Mouse (Mus musculus) heart, postnatal 0 days (tissue): ENCODE measurements around the gene Rnf44. TPM values are rescaled to one million over a fixed set of nuclear protein-coding genes. Genes with fewer than 3 reads are reported as not detected.

Experiments
- ATAC-seq: fragments of 200-750 bp; cut with Nextera tagmentation; 2 replicates; pipeline ENCODE4 v1.8.0; 2017; ENCODE audit warnings: low read depth, moderate number of reproducible peaks, moderate library complexity; ENCODE audit not compliant: insufficient read depth
- DNase-seq: peaks from one replicate; pipeline ENCODE4 v3.0.0-alpha.2; 2016; ENCODE audit warnings: low spot score
- H3K27ac ChIP-seq: fragments of 300-500 bp; sonication (generic); 2 replicates; pipeline ENCODE4 v1.5.1; 2014; ENCODE audit warnings: low read depth, mild to moderate bottlenecking
- H3K27me3 ChIP-seq: fragments of 300-500 bp; sonication (generic); 2 replicates; pipeline ENCODE4 v1.6.1; 2014; ENCODE audit warnings: low read length, mixed read lengths; ENCODE audit not compliant: control insufficient read depth, insufficient read depth
- H3K36me3 ChIP-seq: fragments of 300-500 bp; sonication (generic); replicated peaks from 2 replicates; pipeline ENCODE4 v1.6.1; 2014; ENCODE audit warnings: low read length, mixed read lengths; ENCODE audit not compliant: control insufficient read depth, insufficient read depth
- H3K4me1 ChIP-seq: fragments of 300-500 bp; sonication (generic); 2 replicates; pipeline ENCODE4 v1.6.1; 2014; ENCODE audit warnings: antibody characterized with exemption; ENCODE audit not compliant: control insufficient read depth, insufficient read depth
- H3K4me2 ChIP-seq: fragments of 300-500 bp; sonication (generic); 2 replicates; pipeline ENCODE4 v1.6.1; 2014; ENCODE audit warnings: low read depth, mild to moderate bottlenecking, low read length, moderate library complexity
- H3K4me3 ChIP-seq: fragments of 300-500 bp; sonication (generic); 2 replicates; pipeline ENCODE4 v1.5.1; 2014; ENCODE audit warnings: low read depth, low read length
- H3K9ac ChIP-seq: fragments of 300-500 bp; sonication (generic); replicated peaks from 2 replicates; pipeline ENCODE4 v1.6.1; 2014; ENCODE audit warnings: low read depth, low read length, mixed read lengths
- H3K9me3 ChIP-seq: fragments of 300-500 bp; sonication (generic); replicated peaks from 2 replicates; pipeline ENCODE4 v1.6.1; 2016; ENCODE audit warnings: low read length; ENCODE audit not compliant: control insufficient read depth
- CTCF ChIP-seq: IDR thresholded peaks from 2 replicates; pipeline ENCODE4 v1.5.1; 2016; ENCODE audit warnings: antibody characterized with exemption, control low read depth, low read depth
- EP300 ChIP-seq: IDR thresholded peaks from 2 replicates; pipeline ENCODE4 v1.6.1; 2016; ENCODE audit warnings: antibody characterized with exemption, low read depth
- WGBS: fragments of 180-500 bp; shearing (Covaris S2); extraction: QIAGEN DNeasy Blood & Tissue Kit; methylation state at CpG from one replicate; pipeline ENCODE4 v1.1.7; 2014; 5-methylcytosine and 5-hydroxymethylcytosine counted together
- polyA plus RNA-seq: library from polyadenylated mRNA; unstranded; fragments of >200 nt; fragmentation: Nextera tagmentation; extraction: Ambion mirVana; gene quantifications from 2 replicates; pipeline ENCODE4 v1.2.1, GENCODE M21; 2015
- total RNA-seq: library from RNA; depleted of rRNA; stranded (reverse); fragments of >200 nt; gene quantifications from 2 replicates; pipeline ENCODE4 v1.2.3, GENCODE M21; 2014; ENCODE audit warnings: low replicate concordance; rRNA removed

The Rnf44 gene
- total RNA-seq (40.1 and 55.1 TPM in 2 replicates), polyA plus RNA-seq (28.3 and 30.8 TPM in 2 replicates)

GRCm38 (mm10) chr13:54693558-54694347 lies at the start of gene Rnf44:
Gene Rnf44, minus strand, starts transcription at chr13:54693907.
- peak; percentile 97 for TF ChIP-seq EP300
- no peak for TF ChIP-seq CTCF
- H3K9me3 ChIP-seq, result no peaks in the 10 kb centered on the region
- under 1% methylated on average over 76 of the region's 92 CpGs for WGBS
- peak within 1 kb of the TSS; percentile 74 for H3K4me3 ChIP-seq
- peak within 1 kb of the TSS; percentile 95 for H3K27ac ChIP-seq
- ATAC-seq (peak; percentile 98), DNase-seq (peak; percentile 99)
- peak within 1 kb of the TSS; percentile 85 for H3K9ac ChIP-seq
- no peaks in the 10 kb centered on the region for H3K36me3 ChIP-seq
- H3K4me2 ChIP-seq, result peak within 1 kb of the TSS; percentile 82
- H3K4me1 ChIP-seq, result peaks cover 21% of the 10 kb centered on the region
- no peaks in the 10 kb centered on the region for H3K27me3 ChIP-seq

GRCm38 (mm10) chr13:54738213-54738601 lies 44.5 kb upstream of the Rnf44 start:
- WGBS, result 3% methylated on average over 15 of the region's 34 CpGs
- no peak for TF ChIP-seq EP300
- no peak for TF ChIP-seq CTCF
- no peaks in the 10 kb centered on the region for H3K9me3 ChIP-seq
- no peaks in the 10 kb centered on the region for H3K36me3 ChIP-seq
- peak overlapping the region; percentile 38; the same call in 1 of the 2 replicates for H3K4me3 ChIP-seq
- no peak overlapping the region for H3K27ac ChIP-seq
- no peak overlapping the region for H3K9ac ChIP-seq
- peaks cover 58% of the 10 kb centered on the region for H3K27me3 ChIP-seq
- peak overlapping the region; percentile 53 for H3K4me2 ChIP-seq
- ATAC-seq, result no peak
- DNase-seq, result no peak
- no peaks in the 10 kb centered on the region for H3K4me1 ChIP-seq

GRCm38 (mm10) chr13:54737488-54738212 lies 43.9 kb upstream of the Rnf44 start:
- peak overlapping the region; percentile 53 for H3K4me2 ChIP-seq
- 1% methylated on average over 51 of the region's 87 CpGs for WGBS
- H3K27me3 ChIP-seq, result peaks cover 58% of the 10 kb centered on the region
- no peak overlapping the region for H3K9ac ChIP-seq
- H3K9me3 ChIP-seq, result no peaks in the 10 kb centered on the region
- TF ChIP-seq CTCF (no peak), EP300 (no peak)
- no peak overlapping the region for H3K27ac ChIP-seq
- ATAC-seq (peak; percentile 53; the same call in 1 of the 2 replicates), DNase-seq (no peak)
- no peaks in the 10 kb centered on the region for H3K36me3 ChIP-seq
- no peaks in the 10 kb centered on the region for H3K4me1 ChIP-seq
- H3K4me3 ChIP-seq, result peak overlapping the region; percentile 38

GRCm38 (mm10) chr13:54736931-54737330 lies 43.2 kb upstream of the Rnf44 start:
- 11% methylated on average over 3 of the region's 3 CpGs for WGBS
- TF ChIP-seq EP300, result no peak
- TF ChIP-seq CTCF, result no peak
- DNase-seq (no peak), ATAC-seq (no peak)
- Histone ChIP-seq H3K9ac (no peak overlapping the region), H3K4me1 (no peaks in the 10 kb centered on the region), H3K36me3 (no peaks in the 10 kb centered on the region), H3K9me3 (no peaks in the 10 kb centered on the region), H3K27me3 (peaks cover 58% of the 10 kb centered on the region), H3K27ac (no peak overlapping the region), H3K4me3 (peak overlapping the region; percentile 38; the same call in 1 of the 2 replicates), H3K4me2 (no peak overlapping the region)

- no peak overlapping the region for H3K27ac ChIP-seq
- H3K4me1 ChIP-seq, result no peaks in the 10 kb centered on the region
- H3K4me3 ChIP-seq, result no peak overlapping the region
- H3K27me3 ChIP-seq, result peaks cover 6% of the 10 kb centered on the region; the same call in 1 of the 2 replicates
- no peaks in the 10 kb centered on the region for H3K9me3 ChIP-seq
- H3K9ac ChIP-seq, result no peak overlapping the region
- H3K36me3 ChIP-seq, result no peaks in the 10 kb centered on the region
- ATAC-seq (no peak), DNase-seq (no peak)
- no peak for TF ChIP-seq CTCF
- no peak for TF ChIP-seq EP300
- no peak overlapping the region for H3K4me2 ChIP-seq
- WGBS, result 42% methylated on average over 11 of the region's 11 CpGs
Observed at GRCm38 (mm10) chr13:54726131-54726530, 32.4 kb upstream of the Rnf44 start.
